Mouse (Mus musculus) testis, adult 2 months (tissue): ENCODE measurements around the gene Mdh1b. TPM values are rescaled to one million over a fixed set of nuclear protein-coding genes. Genes with fewer than 3 reads are reported as not detected.

ENCODE experiments used
- H3K27ac ChIP-seq: fragments of 200-500 bp; 2 replicates; pipeline ENCODE4 v1.5.1; 2012; ENCODE audit warnings: low read depth, low read length; ENCODE audit not compliant: control insufficient read depth, insufficient read depth
- H3K27me3 ChIP-seq: fragments of 200-500 bp; 2 replicates; pipeline ENCODE4 v1.6.1; 2012; ENCODE audit warnings: mild to moderate bottlenecking, low read length, moderate library complexity; ENCODE audit not compliant: control insufficient read depth, insufficient read depth
- H3K36me3 ChIP-seq: fragments of 200-500 bp; 2 replicates; pipeline ENCODE4 v1.6.1; 2012; ENCODE audit warnings: mild to moderate bottlenecking, low read length; ENCODE audit not compliant: control insufficient read depth, insufficient read depth
- H3K4me1 ChIP-seq: fragments of 200-500 bp; 2 replicates; pipeline ENCODE4 v1.6.1; 2012; ENCODE audit warnings: low read length; ENCODE audit not compliant: control insufficient read depth, insufficient read depth
- H3K4me3 ChIP-seq: fragments of 200-500 bp; 2 replicates; pipeline ENCODE4 v1.5.1; 2012; ENCODE audit warnings: low read depth, mild to moderate bottlenecking, low read length, moderate library complexity, mixed read lengths; ENCODE audit not compliant: control insufficient read depth
- CTCF ChIP-seq: fragments of 200-500 bp; IDR thresholded peaks from 2 replicates; pipeline ENCODE4 v1.5.1; 2012; ENCODE audit warnings: low read depth, mild to moderate bottlenecking, inconsistent platforms, low read length, moderate library complexity; ENCODE audit not compliant: control insufficient read depth, insufficient read depth, insufficient replicate concordance
- POLR2A ChIP-seq: fragments of 200-500 bp; IDR thresholded peaks from 2 replicates; pipeline ENCODE4 v1.6.1; 2012; ENCODE audit warnings: low read depth, mild to moderate bottlenecking, inconsistent platforms, low read length, moderate library complexity; ENCODE audit not compliant: control insufficient read depth
- polyA plus RNA-seq: library from polyadenylated mRNA; depleted of rRNA; stranded (reverse); fragments of >200 nt; gene quantifications from 2 replicates; pipeline ENCODE4 v1.2.3, GENCODE M21; 2012

The Mdh1b gene
- polyA plus RNA-seq, 1 experiment: 52.1 TPM

GRCm38 (mm10) chr1:63763881-63764386 lies 33.8 kb upstream of the Mdh1b start:
- Histone ChIP-seq H3K4me1 (no peaks in the 10 kb centered on the region), H3K36me3 (no peaks in the 10 kb centered on the region), H3K4me3 (no peak overlapping the region), H3K27ac (no peak overlapping the region), H3K27me3 (no peaks in the 10 kb centered on the region)
- TF ChIP-seq CTCF: no peak

- Histone ChIP-seq H3K4me1 (no peaks in the 10 kb centered on the region), H3K36me3 (no peaks in the 10 kb centered on the region), H3K27me3 (no peaks in the 10 kb centered on the region), H3K4me3 (no peak overlapping the region), H3K27ac (no peak overlapping the region)
- TF ChIP-seq POLR2A: no peak
- no peak for TF ChIP-seq CTCF
These were observed 33.1 kb upstream of the Mdh1b start for GRCm38 (mm10) chr1:63763212-63763694.

GRCm38 (mm10) chr1:63756005-63756404 lies 25.9 kb upstream of the Mdh1b start:
- Histone ChIP-seq H3K27ac (no peak overlapping the region), H3K27me3 (no peaks in the 10 kb centered on the region), H3K4me1 (no peaks in the 10 kb centered on the region), H3K4me3 (no peak overlapping the region), H3K36me3 (no peaks in the 10 kb centered on the region; the same call in 1 of the 2 replicates)
- TF ChIP-seq POLR2A: no peak
- TF ChIP-seq CTCF: no peak

- H3K27ac ChIP-seq: peak overlapping the region; percentile 84
These were observed 322 bp downstream of the Mdh1b start for GRCm38 (mm10) chr1:63729796-63730195.

GRCm38 (mm10) chr1:63720161-63720560 lies 10.0 kb downstream of the Mdh1b start:
- Histone ChIP-seq H3K36me3 (no peaks in the 10 kb centered on the region; the same call in 1 of the 2 replicates), H3K4me3 (no peak overlapping the region), H3K27ac (no peak overlapping the region), H3K4me1 (no peaks in the 10 kb centered on the region), H3K27me3 (no peaks in the 10 kb centered on the region)
- TF ChIP-seq POLR2A: no peak
- no peak for TF ChIP-seq CTCF

More at GRCm38 (mm10) chr1:63729796-63730195, 322 bp downstream of the Mdh1b start:
- Histone ChIP-seq H3K27me3 (no peaks in the 10 kb centered on the region), H3K36me3 (no peaks in the 10 kb centered on the region), H3K4me1 (peaks cover 4% of the 10 kb centered on the region; the same call in 1 of the 2 replicates), H3K4me3 (peak overlapping the region; percentile 99)
- TF ChIP-seq POLR2A: no peak
- TF ChIP-seq CTCF: no peak

GRCm38 (mm10) chr1:63708876-63709275 lies 21.2 kb downstream of the Mdh1b start:
- Histone ChIP-seq H3K4me3 (no peak overlapping the region), H3K36me3 (no peaks in the 10 kb centered on the region), H3K27me3 (no peaks in the 10 kb centered on the region), H3K4me1 (no peaks in the 10 kb centered on the region), H3K27ac (no peak overlapping the region)
- TF ChIP-seq CTCF (no peak), POLR2A (no peak)

GRCm38 (mm10) chr1:63705733-63706132 lies 24.4 kb downstream of the Mdh1b start:
- Histone ChIP-seq H3K27ac (no peak overlapping the region), H3K36me3 (no peaks in the 10 kb centered on the region), H3K4me1 (no peaks in the 10 kb centered on the region), H3K27me3 (no peaks in the 10 kb centered on the region), H3K4me3 (no peak overlapping the region)
- TF ChIP-seq POLR2A: no peak
- TF ChIP-seq CTCF: no peak
